Mouse (Mus musculus) central nervous system, embryonic 18 days (tissue): ENCODE results near the gene Tmem45b. TPM values are rescaled to one million over a fixed set of nuclear protein-coding genes. Genes with fewer than 3 reads are reported as not detected.

Experiments used
- polyA plus RNA-seq: library from polyadenylated mRNA; depleted of rRNA; stranded (reverse); fragments of >200 nt; gene quantifications from 2 replicates; pipeline ENCODE4 v1.2.3, GENCODE M21; 2012; rRNA removed

The Tmem45b gene
- polyA plus RNA-seq: 0.14 and 0.24 TPM in 2 replicates

DNA sequence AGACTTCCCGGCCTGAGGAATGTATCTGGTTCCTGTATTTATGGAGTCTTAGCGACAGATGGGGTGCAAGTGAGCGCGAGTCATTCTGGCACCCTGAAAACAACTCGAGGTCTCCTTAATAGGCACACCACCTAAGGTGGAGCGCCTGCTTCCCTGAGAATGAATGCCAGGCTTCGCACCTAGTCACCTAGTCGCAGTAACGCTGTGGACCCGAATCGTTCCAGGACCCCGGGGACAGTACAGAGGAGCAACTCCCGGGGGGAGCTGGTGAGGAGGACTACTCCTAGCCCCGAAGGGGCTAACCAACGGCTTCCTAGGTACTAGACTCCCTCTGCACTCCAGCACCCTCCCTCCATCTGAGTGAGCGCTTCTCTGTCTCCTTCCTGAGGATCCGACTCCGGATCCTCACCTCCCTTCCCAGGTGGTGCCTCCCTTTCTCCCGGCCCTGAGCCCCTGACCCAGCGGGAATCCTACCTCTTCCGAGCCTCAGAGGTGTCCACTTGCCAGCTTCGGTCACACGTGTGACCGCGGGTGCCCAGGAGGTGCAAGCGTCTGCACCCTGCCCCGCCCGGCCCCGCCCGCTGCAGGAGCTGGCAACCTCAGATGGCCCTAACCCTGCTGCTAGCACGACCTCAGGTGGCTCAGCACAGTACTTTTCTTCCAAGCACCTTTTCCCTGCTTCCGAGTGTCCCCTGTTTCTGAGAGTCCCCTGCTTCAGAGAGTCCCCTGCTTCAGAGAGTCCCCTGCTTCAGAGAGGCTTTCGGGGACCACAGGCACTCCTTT is at the start of gene Tmem45b:
Tmem45b (minus strand) TSS at position 771 of the 783 bp plus-strand sequence.

DNA sequence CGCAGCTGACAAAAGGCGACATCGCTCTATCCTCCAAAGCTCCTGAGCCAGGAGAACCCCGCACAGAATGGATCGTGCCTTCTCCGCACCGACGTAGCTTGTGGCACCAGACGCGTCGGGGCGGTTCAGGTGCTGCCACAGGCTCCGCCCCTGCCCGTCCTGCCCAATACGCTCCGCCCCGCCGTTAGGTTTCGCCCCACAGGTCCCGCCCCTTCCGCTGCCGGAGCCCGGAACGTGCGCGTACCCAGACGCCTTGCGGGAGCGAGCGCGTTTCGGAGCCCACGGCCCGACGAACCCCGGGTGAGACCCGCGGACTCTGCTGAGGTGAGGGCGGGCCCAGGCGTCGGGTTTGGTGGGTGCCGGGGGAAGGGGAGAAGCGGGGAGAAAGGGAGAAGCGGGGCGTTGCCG is 78.3 kb downstream of the Tmem45b start, which contains the start of gene Nfrkb:
Nfrkb (plus strand) TSS at position 246 of the 408 bp plus-strand sequence.

Other genes with a start within 250 kb of the Tmem45b start
- gene Prdm10, start 183.9 kb downstream of the Tmem45b start, polyA plus RNA-seq: 27.3 and 27.8 TPM in 2 replicates
- gene Nfrkb, start 78.3 kb downstream of the Tmem45b start, polyA plus RNA-seq: 31.2 and 34.1 TPM in 2 replicates